Mouse (Mus musculus): ENCODE data around the gene Shd.

- TF ChIP-seq CTCF (IDR thresholded peaks at IDR 0.05; ENCODE audit: low read depth, low read length), result no peak
- TF ChIP-seq POLR2A (IDR thresholded peaks at IDR 0.05; ENCODE audit: extremely low read depth, insufficient read depth, low read length), result no peak
Observed at GRCm38 (mm10) chr17:55949400-55949799, 20.9 kb upstream of the Shd start, which contains the start of gene Zfp119b.

Measured in liver, adult 2 months (tissue).